Mouse (Mus musculus) cerebellum, adult 2 months (tissue): ENCODE results near the gene Mast4.

Source experiments
- CTCF ChIP-seq: fragments of 200-500 bp; IDR thresholded peaks from 2 replicates; pipeline ENCODE4 v1.5.1; 2011; ENCODE audit warnings: low read depth, mild to moderate bottlenecking, control low read depth, low read length, moderate library complexity, borderline replicate concordance; ENCODE audit not compliant: insufficient read depth
- POLR2A ChIP-seq: fragments of 200-500 bp; IDR thresholded peaks from 2 replicates; pipeline ENCODE4 v1.6.1; 2011; ENCODE audit warnings: low read length, control low read depth, borderline replicate concordance; ENCODE audit not compliant: insufficient read depth

DNA sequence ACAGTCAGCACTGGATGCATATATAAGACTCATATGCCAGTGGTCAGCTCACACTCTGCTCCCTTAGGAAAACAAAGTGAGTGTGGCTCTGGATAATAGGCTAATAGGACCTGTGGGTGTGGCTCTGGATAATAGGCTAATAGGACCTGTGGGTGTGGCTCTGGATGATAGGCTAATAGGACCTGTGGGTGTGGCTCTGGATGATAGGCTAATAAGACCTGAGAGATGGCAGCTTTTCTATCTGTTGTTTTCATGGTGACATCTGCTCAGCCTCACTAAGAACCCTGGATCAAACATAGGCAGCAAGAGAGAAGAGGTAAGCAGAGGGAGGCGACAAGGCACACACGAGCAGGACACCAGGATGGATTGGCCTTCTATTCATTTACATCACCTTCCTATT is 483.7 kb downstream of the Mast4 start:
- TF ChIP-seq CTCF (no peak), POLR2A (no peak)
